Mouse (Mus musculus) brown adipose tissue, adult 24 weeks (tissue): ENCODE measurements around the gene Mthfd1. TPM values are rescaled to one million over a fixed set of nuclear protein-coding genes. Genes with fewer than 3 reads are reported as not detected.

Source experiments
- H3K27ac ChIP-seq: fragments of 200-500 bp; replicated peaks from 2 replicates; pipeline ENCODE4 v1.5.1; 2012; ENCODE audit warnings: low read depth, mild to moderate bottlenecking, low read length
- H3K4me1 ChIP-seq: fragments of 200-500 bp; 2 replicates; pipeline ENCODE4 v1.6.1; 2012; ENCODE audit warnings: low read length, mixed read lengths; ENCODE audit not compliant: control insufficient read depth, insufficient read depth, insufficient read length
- H3K4me3 ChIP-seq: fragments of 200-500 bp; 2 replicates; pipeline ENCODE4 v1.5.1; 2012; ENCODE audit warnings: low read depth, mild to moderate bottlenecking, low read length, moderate library complexity; ENCODE audit not compliant: insufficient read depth
- polyA plus RNA-seq: library from polyadenylated mRNA; stranded (reverse); fragments of >200 nt; gene quantifications from 2 replicates; pipeline ENCODE4 v1.2.4, GENCODE M21; 2012; ENCODE audit not compliant: missing spikeins, insufficient read depth, insufficient read length

The Mthfd1 gene
- polyA plus RNA-seq, 1 experiment, result 14.7 TPM

- H3K4me3 ChIP-seq, result no peak overlapping the region
- no peak overlapping the region for H3K27ac ChIP-seq
- H3K4me1 ChIP-seq, result no peaks in the 10 kb centered on the region
Observed at GRCm38 (mm10) chr12:76278209-76278608, 23.1 kb downstream of the Mthfd1 start.

- Histone ChIP-seq H3K27ac (no peak overlapping the region), H3K4me3 (no peak overlapping the region)
Observed at GRCm38 (mm10) chr12:76280556-76280955, 25.5 kb downstream of the Mthfd1 start.

GRCm38 (mm10) chr12:76281111-76281660 is 26.1 kb downstream of the Mthfd1 start:
- H3K4me1 ChIP-seq, result no peaks in the 10 kb centered on the region
- H3K4me3 ChIP-seq, result no peak overlapping the region
- H3K27ac ChIP-seq, result no peak overlapping the region

More at GRCm38 (mm10) chr12:76280556-76280955, 25.5 kb downstream of the Mthfd1 start:
- no peaks in the 10 kb centered on the region for H3K4me1 ChIP-seq

- H3K4me3 ChIP-seq, result no peak overlapping the region
- H3K27ac ChIP-seq, result no peak overlapping the region
- no peaks in the 10 kb centered on the region for H3K4me1 ChIP-seq
Observed at GRCm38 (mm10) chr12:76282132-76282531, 27.0 kb downstream of the Mthfd1 start.

- Histone ChIP-seq H3K4me3 (no peak overlapping the region), H3K4me1 (no peaks in the 10 kb centered on the region), H3K27ac (no peak overlapping the region)
Observed at GRCm38 (mm10) chr12:76282532-76283173, 27.6 kb downstream of the Mthfd1 start.

- Histone ChIP-seq H3K4me1 (no peaks in the 10 kb centered on the region), H3K27ac (no peak overlapping the region), H3K4me3 (no peak overlapping the region)
Observed at GRCm38 (mm10) chr12:76285418-76285817, 30.3 kb downstream of the Mthfd1 start.

- H3K4me3 ChIP-seq, result no peak overlapping the region
- no peak overlapping the region for H3K27ac ChIP-seq
- no peaks in the 10 kb centered on the region for H3K4me1 ChIP-seq
Observed at GRCm38 (mm10) chr12:76287986-76288385, 32.9 kb downstream of the Mthfd1 start.

GRCm38 (mm10) chr12:76288494-76288893 is 33.4 kb downstream of the Mthfd1 start:
- Histone ChIP-seq H3K27ac (no peak overlapping the region), H3K4me3 (no peak overlapping the region), H3K4me1 (no peaks in the 10 kb centered on the region)

- Histone ChIP-seq H3K4me3 (no peak overlapping the region), H3K27ac (no peak overlapping the region), H3K4me1 (no peaks in the 10 kb centered on the region)
Observed at GRCm38 (mm10) chr12:76289428-76289827, 34.3 kb downstream of the Mthfd1 start.

GRCm38 (mm10) chr12:76290271-76290670 is 35.2 kb downstream of the Mthfd1 start:
- Histone ChIP-seq H3K4me3 (no peak overlapping the region), H3K4me1 (no peaks in the 10 kb centered on the region), H3K27ac (no peak overlapping the region)

- Histone ChIP-seq H3K4me3 (no peak overlapping the region), H3K4me1 (no peaks in the 10 kb centered on the region), H3K27ac (no peak overlapping the region)
Observed at GRCm38 (mm10) chr12:76293192-76293591, 38.1 kb downstream of the Mthfd1 start.

GRCm38 (mm10) chr12:76297830-76298229 is 42.7 kb downstream of the Mthfd1 start:
- Histone ChIP-seq H3K4me1 (no peaks in the 10 kb centered on the region), H3K4me3 (no peak overlapping the region), H3K27ac (peak overlapping the region; percentile 45)

GRCm38 (mm10) chr12:76299361-76299906 is 44.3 kb downstream of the Mthfd1 start:
- no peak overlapping the region for H3K4me3 ChIP-seq
- H3K27ac ChIP-seq, result peak overlapping the region; percentile 72
- H3K4me1 ChIP-seq, result no peaks in the 10 kb centered on the region

GRCm38 (mm10) chr12:76300367-76300766 is 45.3 kb downstream of the Mthfd1 start:
- Histone ChIP-seq H3K27ac (no peak overlapping the region), H3K4me1 (no peaks in the 10 kb centered on the region), H3K4me3 (no peak overlapping the region)

- Histone ChIP-seq H3K27ac (no peak overlapping the region), H3K4me1 (peaks cover 17% of the 10 kb centered on the region), H3K4me3 (no peak overlapping the region)
Observed at GRCm38 (mm10) chr12:76303474-76303873, 48.4 kb downstream of the Mthfd1 start.

- H3K27ac ChIP-seq, result no peak overlapping the region
- H3K4me1 ChIP-seq, result peaks cover 20% of the 10 kb centered on the region
- H3K4me3 ChIP-seq, result no peak overlapping the region
Observed at GRCm38 (mm10) chr12:76304199-76304598, 49.1 kb downstream of the Mthfd1 start.
